Mouse (Mus musculus): ENCODE measurements at regions not wholly inside any gene's neighbourhood (a gene's known extent, or its start where the extent isn't known, plus 50 kb on each side); places are given as distances from the start of the nearest gene placed in this dataset.

DNA sequence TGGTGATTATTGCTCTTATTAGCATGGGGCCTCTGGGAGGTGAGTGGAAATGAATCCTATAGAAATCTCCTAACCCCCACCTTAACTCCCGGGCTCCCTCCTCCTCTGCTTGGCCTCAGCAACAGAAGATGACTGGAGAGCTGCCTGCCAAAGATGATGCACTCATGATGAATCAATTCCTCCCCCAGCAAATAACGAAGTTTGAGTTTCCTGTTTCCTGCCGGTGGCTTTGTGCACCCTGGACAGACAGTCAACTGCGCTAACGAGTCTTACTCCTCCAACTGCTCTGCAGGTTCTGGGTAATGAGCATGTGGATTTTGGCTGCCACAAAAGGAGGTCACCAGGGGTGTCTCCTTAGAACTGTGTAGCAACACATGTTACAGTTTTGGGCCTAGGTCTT lies 321.5 kb upstream of the Pik3r1 start:
- intact Hi-C loops (cut with DNase I), result no loop called here

GRCm38 (mm10) chr13:102094193-102094592 lies 326.2 kb upstream of the Pik3r1 start:
- intact Hi-C loops (cut with DNase I), result no loop called here
- no peak for DNase-seq (ENCODE audit: low spot score in 2 of 2)

More for the DNA sequence above, 321.5 kb upstream of the Pik3r1 start:
- no peak for DNase-seq (ENCODE audit: low spot score in 2 of 2)

GRCm38 (mm10) chr13:102103161-102103560 lies 335.1 kb upstream of the Pik3r1 start:
- intact Hi-C loops (cut with DNase I), result no loop called here

GRCm38 (mm10) chr13:102106188-102106587 lies 338.2 kb upstream of the Pik3r1 start:
- intact Hi-C loops (cut with DNase I), result no loop called here

More at GRCm38 (mm10) chr13:102103161-102103560, 335.1 kb upstream of the Pik3r1 start:
- no peak for DNase-seq (ENCODE audit: low spot score in 2 of 2)

DNA sequence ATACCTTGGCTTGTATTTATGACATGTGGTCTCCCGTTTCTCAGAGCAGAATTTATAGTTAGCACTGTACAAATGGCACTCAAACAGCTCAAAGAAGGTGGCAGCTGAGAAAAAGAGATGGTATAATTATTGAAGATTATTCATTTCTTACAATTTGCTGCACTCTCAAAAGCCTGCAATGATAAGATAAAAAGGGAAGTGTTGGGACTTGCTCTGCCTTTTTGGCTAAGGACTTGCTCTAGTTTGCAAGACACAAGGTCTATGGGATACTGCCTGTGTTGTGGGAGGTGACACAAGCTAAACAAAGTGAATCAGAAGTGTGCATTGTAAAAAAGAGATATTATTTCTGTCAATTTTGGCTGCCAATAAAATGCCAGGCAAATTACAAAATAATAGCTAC lies 340.2 kb upstream of the Pik3r1 start:
- intact Hi-C loops (cut with DNase I), result no loop called here
- no peak for DNase-seq (ENCODE audit: low spot score in 2 of 2)

More at GRCm38 (mm10) chr13:102106188-102106587, 338.2 kb upstream of the Pik3r1 start:
- no peak for DNase-seq (ENCODE audit: low spot score in 2 of 2)

DNA sequence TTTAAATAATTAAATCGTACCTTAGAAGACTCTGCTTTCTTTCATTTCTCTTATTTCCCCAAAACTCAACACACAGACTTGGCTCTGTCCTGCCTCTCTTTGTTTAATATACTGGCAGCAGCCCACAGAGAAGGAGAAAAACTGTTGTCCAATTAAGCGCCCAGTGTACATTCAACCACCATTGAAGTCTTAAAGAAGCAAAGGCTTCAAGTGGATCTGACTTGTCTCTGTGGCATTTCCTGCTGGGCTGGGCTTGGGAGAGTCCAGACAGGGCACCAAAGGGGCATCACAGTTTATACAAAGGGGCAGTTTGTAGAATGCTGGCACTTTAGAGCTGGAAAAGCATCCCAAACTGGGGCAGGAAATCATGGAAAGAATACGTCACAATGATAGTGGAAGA lies 340.9 kb upstream of the Pik3r1 start:
- intact Hi-C loops (cut with DNase I), result no loop called here
- DNase-seq (ENCODE audit: low spot score in 2 of 2), result no peak

- no peak for DNase-seq (ENCODE audit: low spot score in 2 of 2)
- intact Hi-C loops (cut with DNase I), result no loop called here
Measured at GRCm38 (mm10) chr13:102113941-102114340, 345.9 kb upstream of the Pik3r1 start.

DNA sequence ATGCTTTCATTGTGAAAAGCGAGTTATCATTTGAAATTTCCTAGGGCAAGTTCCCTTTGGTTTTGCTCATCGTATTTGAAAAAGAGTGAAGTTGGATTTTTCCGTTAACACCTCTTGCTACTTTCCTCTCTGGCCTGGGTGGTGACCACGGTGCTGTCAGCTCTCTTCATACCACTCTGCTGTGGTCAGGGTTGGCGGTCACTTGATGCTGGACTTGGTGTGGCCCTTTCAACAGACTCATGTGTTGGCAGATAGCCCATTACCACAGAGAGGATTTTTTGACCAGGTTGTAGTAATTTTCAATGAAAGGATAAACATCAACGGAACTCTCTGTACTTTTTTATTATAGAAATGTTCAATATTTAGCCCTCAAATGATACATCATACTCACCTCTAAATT lies 354.3 kb upstream of the Pik3r1 start:
- no peak for DNase-seq (ENCODE audit: low spot score in 2 of 2)
- intact Hi-C loops (cut with DNase I), result no loop called here

GRCm38 (mm10) chr13:102127933-102128430 lies 360.0 kb upstream of the Pik3r1 start:
- DNase-seq (ENCODE audit: low spot score in 2 of 2), result no peak
- intact Hi-C loops (cut with DNase I), result no loop called here

GRCm38 (mm10) chr13:102131459-102131858 lies 363.4 kb upstream of the Pik3r1 start:
- intact Hi-C loops (cut with DNase I), result no loop called here
- no peak for DNase-seq (ENCODE audit: low spot score in 2 of 2)

- intact Hi-C loops (cut with DNase I), result no loop called here
Measured at GRCm38 (mm10) chr13:102132154-102132553, 364.1 kb upstream of the Pik3r1 start.

GRCm38 (mm10) chr13:102132696-102133095 lies 364.7 kb upstream of the Pik3r1 start:
- intact Hi-C loops (cut with DNase I), result no loop called here
- DNase-seq (ENCODE audit: low spot score in 2 of 2), result no peak

More at GRCm38 (mm10) chr13:102132154-102132553, 364.1 kb upstream of the Pik3r1 start:
- DNase-seq (ENCODE audit: low spot score in 2 of 2), result no peak

DNA sequence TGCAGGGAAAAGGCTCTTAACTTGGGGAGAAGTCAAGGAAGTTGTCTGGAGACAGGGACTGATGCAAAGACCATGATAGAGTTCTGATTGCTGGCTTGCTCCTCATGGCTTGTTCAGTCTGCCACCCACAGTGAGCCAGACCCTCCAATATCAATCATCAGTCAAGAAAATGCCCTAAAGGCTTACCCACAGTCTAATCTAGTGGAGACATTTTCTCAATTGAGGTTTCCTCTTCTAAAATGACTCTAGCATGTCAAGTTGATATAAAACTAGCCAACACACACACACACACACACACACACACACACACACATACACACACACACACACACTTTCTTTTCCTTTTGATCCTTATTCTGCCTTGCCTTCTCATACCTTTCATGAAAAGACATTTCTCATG lies 367.2 kb upstream of the Pik3r1 start:
- DNase-seq (ENCODE audit: low spot score in 2 of 2), result no peak
- intact Hi-C loops (cut with DNase I), result no loop called here

DNA sequence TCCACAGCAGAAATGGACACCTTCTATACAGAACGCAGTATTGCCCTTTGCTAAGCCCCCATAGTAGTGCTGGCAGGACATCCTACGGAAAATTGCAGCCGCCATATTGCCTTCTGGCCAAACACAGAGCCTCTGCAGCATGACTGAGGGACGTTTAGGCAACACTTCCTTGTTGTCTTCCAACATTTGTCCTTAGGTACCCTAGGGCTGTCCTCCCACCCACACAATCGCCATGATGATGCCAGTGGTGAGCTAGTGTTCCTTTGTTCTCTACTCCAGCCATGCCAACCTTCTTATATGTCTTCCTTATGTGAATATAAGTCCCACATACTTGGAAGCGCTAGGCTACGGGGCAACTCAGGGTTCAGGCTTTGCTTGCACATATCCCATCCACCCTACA lies 375.0 kb upstream of the Pik3r1 start:
- intact Hi-C loops (cut with DNase I), result no loop called here
- no peak for DNase-seq (ENCODE audit: low spot score in 2 of 2)

GRCm38 (mm10) chr13:102143848-102144247 lies 375.8 kb upstream of the Pik3r1 start:
- intact Hi-C loops (cut with DNase I), result no loop called here
- no peak for DNase-seq (ENCODE audit: low spot score in 2 of 2)

GRCm38 (mm10) chr13:102148039-102148438 lies 380.0 kb upstream of the Pik3r1 start:
- intact Hi-C loops (cut with DNase I), result no loop called here
- DNase-seq (ENCODE audit: low spot score in 2 of 2), result peak in 1 of 2 experiments; percentile 61

- intact Hi-C loops (cut with DNase I), result no loop called here
- DNase-seq (ENCODE audit: low spot score in 2 of 2), result no peak
Measured at GRCm38 (mm10) chr13:102153785-102154608, 386.0 kb upstream of the Pik3r1 start.

- DNase-seq (ENCODE audit: low spot score in 2 of 2), result no peak
- intact Hi-C loops (cut with DNase I), result no loop called here
Measured at GRCm38 (mm10) chr13:102154609-102154899, 386.5 kb upstream of the Pik3r1 start.

DNA sequence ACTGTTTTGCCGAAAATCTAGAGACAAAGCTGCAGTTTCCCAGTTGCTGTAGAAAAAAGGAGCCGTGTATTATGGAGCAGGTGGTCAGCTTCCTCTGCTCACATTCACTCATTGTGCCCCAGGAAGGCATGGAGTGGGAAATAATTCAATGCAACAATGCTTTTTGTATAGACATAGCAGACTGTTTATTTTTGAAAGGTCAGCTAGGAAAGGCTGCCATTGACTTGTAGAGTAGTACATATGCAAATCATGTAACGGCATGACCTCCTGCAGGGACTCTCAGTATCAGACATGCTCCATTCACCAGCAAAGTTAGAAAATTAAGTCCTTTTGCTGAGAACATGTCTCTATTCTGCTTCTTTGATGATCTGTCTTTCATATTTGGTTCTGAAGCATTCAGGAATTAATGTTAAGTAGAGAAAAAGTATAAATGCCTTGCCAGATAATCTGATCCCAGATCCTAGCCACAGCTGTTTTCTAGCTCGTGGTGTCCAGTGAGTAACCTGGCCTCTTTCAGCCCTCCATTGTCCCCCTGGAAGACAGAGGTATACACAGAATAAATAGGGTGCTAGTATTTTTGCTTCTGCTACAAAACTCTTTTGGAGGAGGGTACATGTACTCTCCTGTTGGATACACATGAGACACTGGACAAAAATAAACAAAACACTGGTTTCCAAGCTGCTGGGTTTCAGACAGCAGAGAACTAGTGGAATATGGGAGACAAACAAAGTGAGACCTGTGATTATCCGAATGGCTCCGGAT lies 389.5 kb upstream of the Pik3r1 start:
- intact Hi-C loops (cut with DNase I), result no loop called here
- no peak for DNase-seq (ENCODE audit: low spot score in 2 of 2)

DNA sequence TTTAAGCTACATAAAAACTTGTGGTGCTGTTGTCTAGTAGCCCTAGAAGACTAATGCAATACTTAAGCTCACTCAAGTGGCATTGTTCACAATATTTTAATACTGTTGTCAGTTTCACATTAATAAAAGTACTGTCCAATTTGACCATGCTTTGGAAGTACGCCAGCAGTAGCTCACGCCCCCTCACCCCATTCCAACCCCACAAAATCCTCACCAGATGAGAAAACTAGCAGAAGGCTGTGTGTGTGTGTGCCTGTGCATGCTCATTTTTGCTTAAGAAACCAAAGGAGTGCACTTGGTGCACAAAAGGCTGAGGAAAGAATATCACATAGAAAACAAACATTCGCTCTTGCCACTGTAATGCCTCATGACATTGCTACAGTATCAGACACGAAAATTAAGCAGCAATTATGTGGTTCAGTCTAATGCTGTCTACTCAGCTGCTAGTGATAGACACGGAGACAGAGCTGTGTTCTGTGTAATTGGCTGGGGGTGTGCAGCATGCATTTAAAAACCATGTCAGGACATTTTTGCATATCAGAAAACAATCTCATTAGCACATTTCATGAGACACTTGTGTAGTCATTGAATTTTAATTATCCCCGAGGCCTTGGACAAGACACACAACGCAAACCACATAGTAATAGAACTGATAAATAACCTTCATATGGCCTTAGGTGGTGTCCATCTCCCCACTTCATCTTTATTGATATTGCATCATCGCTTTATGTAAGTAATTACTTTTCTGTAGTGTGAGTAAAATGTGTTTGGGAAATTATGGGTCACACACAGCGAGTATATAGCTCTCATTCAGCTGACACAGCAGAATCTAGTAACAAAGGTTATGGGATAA lies 405.6 kb upstream of the Pik3r1 start:
- no peak for DNase-seq (ENCODE audit: low spot score in 2 of 2)
- intact Hi-C loops (cut with DNase I), result no loop called here

All from left cerebral cortex, postnatal 25 days (tissue).